Mouse (Mus musculus) adrenal gland, adult 2 months (tissue): Measurements from ENCODE around the gene Fyttd1. TPM values are rescaled to one million over a fixed set of nuclear protein-coding genes. Genes with fewer than 3 reads are reported as not detected.
A peak's percentile ranks its signal among the peaks of the same experiment; 100 is the strongest.
"Not testable (repeated sequence)": the region's sequence is repeated elsewhere in the genome, so short reads cannot be mapped to it uniquely, and the experiment has no call there.

ENCODE experiments used
- DNase-seq: peaks from one replicate; pipeline ENCODE4 v3.0.0; 2021
- polyA plus RNA-seq: library from polyadenylated mRNA; depleted of rRNA; stranded (reverse); fragments of >200 nt; gene quantifications from 2 replicates; pipeline ENCODE4 v1.2.3, GENCODE M21; 2012
- total RNA-seq, 2 experiments: library from RNA; stranded (reverse); gene quantifications; 2 replicates each; pipeline ENCODE4 v1.2.3; 2021

The Fyttd1 gene
- total and polyA plus RNA-seq, 3 experiments: 2.7 to 133 (median 102) TPM

GRCm38 (mm10) chr16:32878972-32879926, 1.9 kb downstream of the Fyttd1 start:
- DNase-seq: peak; percentile 14

- no peak for DNase-seq
Measured at GRCm38 (mm10) chr16:32881538-32881937, 4.2 kb downstream of the Fyttd1 start.

DNA sequence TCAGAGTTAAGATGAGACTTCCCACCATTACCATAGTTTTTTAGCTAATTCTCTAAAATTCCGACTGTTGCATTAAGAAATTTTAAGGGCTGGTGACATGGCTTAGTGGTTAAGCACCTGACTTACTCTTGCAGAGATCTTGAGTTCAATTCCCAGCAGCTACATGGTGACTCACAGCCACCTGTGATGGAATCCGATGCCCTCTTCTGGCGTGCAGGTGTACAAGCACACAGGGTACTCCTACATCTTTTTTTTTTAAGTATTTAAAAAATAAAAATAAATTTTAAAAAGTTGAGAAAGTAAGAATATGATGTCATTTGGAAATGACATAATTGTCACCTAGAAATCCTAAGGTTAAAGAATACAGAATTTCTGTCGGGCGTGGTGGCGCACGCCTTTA, 10.7 kb downstream of the Fyttd1 start:
- DNase-seq: no peak

GRCm38 (mm10) chr16:32889881-32890280, 12.6 kb downstream of the Fyttd1 start:
- DNase-seq: no peak

DNA sequence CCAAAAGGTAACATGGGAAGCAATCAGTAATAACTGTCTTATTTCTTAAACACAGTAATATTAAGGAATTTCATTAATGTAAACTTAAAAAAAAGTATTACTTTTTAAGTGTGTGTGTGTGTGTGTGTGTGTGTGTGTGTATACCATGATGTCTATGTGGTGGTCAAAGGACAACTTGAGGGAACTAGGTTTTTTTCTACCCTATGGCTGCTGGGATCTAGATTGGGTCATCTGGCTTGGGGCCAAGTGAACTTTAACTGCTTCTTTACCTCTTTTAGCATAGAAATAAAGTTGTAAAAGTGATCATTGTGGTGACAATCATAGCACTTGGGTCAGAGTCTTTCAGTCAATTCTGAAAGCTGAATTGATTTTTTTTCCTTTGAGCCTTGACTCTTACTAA, 18.8 kb downstream of the Fyttd1 start:
- DNase-seq: no peak

- no peak for DNase-seq
Measured at GRCm38 (mm10) chr16:32901360-32902050, 24.2 kb downstream of the Fyttd1 start.

GRCm38 (mm10) chr16:32902051-32902428, 24.7 kb downstream of the Fyttd1 start:
- no peak for DNase-seq

DNA sequence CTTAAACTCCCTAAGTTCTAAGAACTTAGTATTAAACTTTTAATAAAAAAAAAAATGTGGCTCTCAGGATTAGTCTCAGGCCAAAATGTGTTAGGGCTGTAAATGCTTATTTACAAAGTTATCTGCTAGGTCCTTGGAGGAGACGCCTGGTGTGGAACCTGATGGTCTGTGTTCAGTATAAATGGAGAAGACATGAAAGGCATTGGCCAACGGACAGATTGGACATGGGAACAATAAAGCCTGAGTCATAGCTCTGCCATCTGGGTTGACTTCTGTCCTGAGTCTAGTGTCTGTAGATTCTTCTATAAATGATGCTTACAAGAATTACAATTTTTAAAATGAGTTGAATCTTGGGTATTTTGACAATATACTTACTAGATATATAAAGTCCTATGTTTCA, 28.9 kb downstream of the Fyttd1 start:
- peak; percentile 17 for DNase-seq

DNA sequence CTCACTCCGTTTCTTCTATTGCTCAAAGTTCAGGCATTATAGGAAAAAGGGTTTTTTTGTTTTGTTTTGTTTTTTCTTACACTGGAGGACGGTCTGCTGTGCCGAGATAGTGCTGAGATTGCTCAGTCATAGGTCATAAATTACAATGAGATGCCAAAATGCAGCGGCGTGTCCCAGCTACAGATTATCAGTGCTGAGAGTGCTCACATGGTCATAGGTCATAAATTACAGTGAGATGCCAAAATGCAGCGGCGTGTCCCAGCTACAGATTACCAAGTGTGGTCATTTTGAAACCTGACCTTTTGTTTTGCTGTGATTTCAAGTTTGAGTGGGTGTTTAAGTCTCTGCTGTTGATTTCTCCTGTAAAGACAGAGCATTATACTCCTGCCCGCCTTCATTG, 29.4 kb downstream of the Fyttd1 start:
- peak; percentile 83 for DNase-seq

DNA sequence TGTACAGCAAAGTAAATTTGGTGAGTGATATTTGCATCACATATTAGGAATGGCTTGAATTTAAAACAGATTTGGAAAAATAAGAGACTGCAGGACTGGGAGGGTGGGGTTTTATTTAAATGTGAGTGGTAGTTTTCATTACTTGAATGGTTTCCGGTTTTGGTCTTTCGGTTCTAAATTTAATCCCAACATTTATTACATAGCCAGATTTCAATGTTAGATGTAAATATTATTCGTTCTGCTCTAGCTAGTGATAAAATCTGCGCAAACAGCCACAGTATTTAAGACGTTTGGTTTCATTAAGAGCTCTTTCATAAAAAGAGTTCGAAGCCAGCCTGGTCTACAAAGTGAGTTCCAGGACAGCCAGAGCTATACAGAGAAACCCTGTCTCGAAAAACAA, 35.9 kb downstream of the Fyttd1 start:
- no peak for DNase-seq

- DNase-seq: peak; percentile 98
Measured at GRCm38 (mm10) chr16:32913937-32914881, 36.9 kb downstream of the Fyttd1 start, which contains the start of gene Lrch3. Gene Lrch3 (plus strand): TSS chr16:32914100.

- no peak for DNase-seq
Measured at GRCm38 (mm10) chr16:32915292-32916068, 38.2 kb downstream of the Fyttd1 start.

- DNase-seq: not testable (repeated sequence)
Measured at GRCm38 (mm10) chr16:32926629-32927028, 49.3 kb downstream of the Fyttd1 start.

GRCm38 (mm10) chr16:32927044-32927443, 49.7 kb downstream of the Fyttd1 start:
- DNase-seq: no peak

DNA sequence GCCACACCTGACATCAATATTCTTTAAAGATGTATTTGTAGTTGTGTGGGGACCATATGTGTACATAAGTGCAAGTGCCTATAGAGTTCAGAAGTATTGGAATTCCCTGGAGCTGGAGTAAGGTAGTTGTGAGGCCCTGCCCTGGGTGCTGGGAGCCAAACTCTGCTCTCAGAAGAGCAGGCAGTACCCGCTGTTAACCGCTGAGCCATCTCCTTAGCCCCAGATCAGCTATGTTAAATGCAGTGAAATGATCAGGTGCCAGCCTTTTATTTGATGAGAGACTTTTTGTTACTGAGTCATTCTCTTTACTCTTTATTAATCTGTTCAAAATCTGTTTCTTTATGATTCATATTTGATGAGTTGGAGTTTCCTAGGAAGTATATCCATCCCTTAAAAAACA, 52.6 kb downstream of the Fyttd1 start:
- DNase-seq: no peak

DNA sequence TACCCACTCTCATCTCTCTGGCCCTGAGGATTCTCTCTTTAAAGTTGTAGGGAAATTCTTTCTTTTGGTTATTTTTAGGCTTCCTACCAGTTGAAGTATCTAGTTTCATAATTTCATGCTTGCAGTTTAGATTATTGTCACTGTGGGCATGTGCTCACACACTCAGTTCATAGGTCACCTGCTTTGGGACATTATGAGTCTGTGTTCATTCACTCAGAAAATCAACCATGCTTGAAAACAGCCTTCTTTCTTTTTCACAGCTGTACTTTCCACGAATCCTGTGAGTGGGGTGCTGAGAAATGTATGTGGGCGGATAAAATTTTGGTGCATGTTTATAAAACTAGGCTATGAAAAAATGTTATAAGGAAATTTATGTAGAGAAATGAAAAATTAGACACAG, 57.2 kb downstream of the Fyttd1 start:
- DNase-seq: no peak

DNA sequence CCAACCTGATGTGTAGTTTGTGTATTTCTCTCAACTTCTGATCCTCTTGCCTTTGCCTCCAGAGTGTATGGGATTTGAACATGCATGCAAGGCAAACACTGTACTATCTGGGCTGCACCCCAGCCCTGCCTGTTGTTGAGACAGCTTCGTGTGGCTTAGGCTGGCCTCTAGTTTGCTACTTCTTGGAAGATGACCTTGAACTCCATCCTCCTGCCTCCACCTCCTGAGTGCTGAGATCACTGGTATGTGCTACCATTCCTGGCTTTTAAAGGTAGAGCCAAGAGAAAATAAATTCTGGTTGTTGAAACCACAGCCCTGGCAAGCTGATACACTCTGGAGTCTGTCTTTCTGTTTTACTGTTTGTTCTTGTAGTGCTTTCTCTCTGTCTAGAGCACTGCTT, 57.8 kb downstream of the Fyttd1 start:
- DNase-seq: no peak

DNA sequence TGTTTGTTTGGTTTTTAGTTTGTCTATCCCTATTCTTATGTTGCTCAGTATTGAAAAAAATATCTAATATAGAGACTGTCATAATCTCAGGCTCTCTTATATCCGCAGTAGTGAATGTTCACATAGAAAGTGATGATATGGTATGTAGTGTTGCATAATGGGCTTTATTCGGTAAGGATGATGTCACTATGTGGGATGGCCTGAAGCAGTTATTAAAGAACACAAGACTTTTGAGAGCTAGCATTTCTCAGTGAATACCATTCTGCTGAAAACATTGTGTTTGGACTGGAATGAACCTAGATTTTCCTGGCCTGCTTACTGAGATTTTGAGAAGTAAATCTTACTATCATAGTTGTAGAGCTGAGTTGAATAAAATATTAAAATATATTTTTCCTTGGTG, 60.1 kb downstream of the Fyttd1 start:
- DNase-seq: no peak

DNA sequence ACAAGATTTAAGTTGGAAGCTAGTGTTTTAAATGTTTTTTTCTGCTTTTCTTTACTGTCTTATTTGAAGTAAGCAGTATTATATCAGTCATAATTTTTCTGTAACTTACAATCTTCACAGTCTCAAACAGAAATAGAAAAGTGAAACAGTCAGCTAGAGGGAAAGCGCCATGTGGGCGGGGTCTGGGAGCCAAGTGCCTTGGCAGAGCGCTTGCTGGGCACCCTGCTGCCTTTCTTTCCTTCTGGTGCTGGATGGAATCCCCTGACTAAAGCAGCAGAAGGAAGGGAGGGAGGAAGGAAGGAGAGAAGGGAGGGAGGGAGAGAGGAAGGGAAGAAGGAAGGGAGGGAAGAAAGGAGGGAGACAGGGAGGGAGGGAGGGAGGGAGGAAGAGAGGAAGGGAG, 62.0 kb downstream of the Fyttd1 start:
- DNase-seq: peak; percentile 38

DNA sequence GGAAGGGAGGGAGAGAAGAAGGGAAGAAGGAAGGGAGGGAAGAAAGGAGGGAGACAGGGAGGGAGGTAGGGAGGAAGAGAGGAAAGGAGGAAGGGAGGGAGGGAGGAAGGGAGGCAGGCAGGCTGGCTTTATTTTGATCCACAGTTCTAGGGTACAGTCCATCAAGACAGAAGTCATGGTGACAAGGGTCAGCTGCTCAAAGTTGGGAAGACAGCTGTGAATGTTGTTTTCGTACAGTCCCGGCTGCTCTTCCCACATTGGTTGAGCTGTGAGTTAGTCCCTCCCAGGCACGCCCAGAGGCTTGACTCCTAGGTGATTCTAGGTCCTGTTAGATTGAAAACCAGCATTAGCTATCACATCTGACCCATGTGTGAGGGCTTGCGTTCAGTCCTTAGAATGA, 62.4 kb downstream of the Fyttd1 start:
- DNase-seq: not testable (repeated sequence)

DNA sequence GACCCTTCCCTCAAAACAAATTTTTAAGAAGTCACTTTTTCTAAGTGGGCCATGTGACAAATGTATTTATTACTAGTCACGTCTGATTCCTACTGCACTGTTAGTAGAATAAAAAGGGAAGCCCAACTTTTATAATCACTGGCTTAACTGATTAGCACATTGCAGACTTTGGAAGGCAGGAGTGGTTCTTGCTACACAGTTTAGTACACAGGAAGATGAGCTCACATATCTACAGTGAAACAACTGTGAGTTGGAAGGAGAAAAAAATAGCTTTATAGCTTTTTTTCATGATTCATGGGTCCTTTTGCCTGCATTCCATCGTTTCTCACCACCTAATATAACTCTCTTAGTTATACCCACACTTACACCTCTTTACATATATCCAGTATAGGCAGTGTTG, 63.9 kb downstream of the Fyttd1 start:
- not testable (repeated sequence) for DNase-seq
